In the genomic region with DNA sequence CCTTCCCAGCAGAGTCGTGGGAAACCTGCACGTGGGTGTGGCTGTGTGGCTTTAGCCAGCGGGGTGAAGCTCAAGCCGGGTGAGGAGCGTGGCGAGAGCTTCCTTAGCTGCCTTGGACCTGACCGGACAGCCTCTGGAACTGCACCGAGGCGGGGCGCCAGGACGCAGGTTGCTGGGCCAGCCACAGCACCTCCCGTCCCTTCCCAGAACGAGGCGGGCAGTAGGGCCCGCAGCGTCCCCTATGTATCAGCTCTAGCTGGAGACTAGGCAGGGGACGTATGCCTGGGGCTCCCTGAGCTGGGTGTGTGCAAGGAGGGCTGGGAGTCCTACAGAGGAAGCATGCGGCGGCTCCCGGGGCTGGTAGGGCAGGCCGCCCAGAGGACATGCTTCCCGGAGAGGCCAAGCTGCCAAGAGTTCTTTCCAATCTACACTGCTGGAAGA, we compare ENCODE assay signal across 9 mouse cellular contexts. TPM values are rescaled to one million over a fixed set of nuclear protein-coding genes. Genes with fewer than 3 reads are reported as not detected.
DNase-seq lines count a peak whose midpoint lies in the region; ATAC-seq and TF ChIP-seq lines count a peak whose summit lies in the region.
"Had no signal": no experiment of that assay in that cellular context is flagged by ENCODE, and none has a peak within 500 bp of the region (broad histone marks: within the 10 kb centered on the region; RNA-seq: fewer than 3 reads in every experiment).

No protein-coding gene starts in this region.

- no peaks in the 10 kb centered on the region for H3K9me3 ChIP-seq in hindbrain, embryonic 14.5 days (ENCODE audit: control insufficient read depth, low read length)
- H3K9me3 ChIP-seq in midbrain, embryonic 14.5 days (ENCODE audit: control insufficient read depth, low read length) = no peaks in the 10 kb centered on the region
- H3K9me3 ChIP-seq in stomach, postnatal 0 days (ENCODE audit: control insufficient read depth, low read length) = no peaks in the 10 kb centered on the region

- TF ChIP-seq POLR2A in liver, adult 2 months (IDR thresholded peaks at IDR 0.05; ENCODE audit: extremely low read depth, insufficient read depth, low read length) = no peak

- peaks cover 12% of the 10 kb centered on the region for H3K36me3 ChIP-seq in hindbrain, embryonic 14.5 days (replicated peaks; ENCODE audit: control insufficient read depth, insufficient read depth)
- no peaks in the 10 kb centered on the region for H3K36me3 ChIP-seq in liver, adult 2 months (ENCODE audit: control insufficient read depth, insufficient read depth, low read length)
- peaks cover 20% of the 10 kb centered on the region for H3K36me3 ChIP-seq in midbrain, embryonic 14.5 days (ENCODE audit: control insufficient read depth, insufficient read depth, low read length)
- H3K36me3 ChIP-seq in stomach, postnatal 0 days (ENCODE audit: control insufficient read depth, insufficient read depth, low read length) = no peaks in the 10 kb centered on the region; the same call in 1 of the 2 replicates

- TF ChIP-seq CTCF in liver, adult 2 months (IDR thresholded peaks at IDR 0.05; ENCODE audit: low read depth, low read length) = no peak
- TF ChIP-seq CTCF in stomach, postnatal 0 days (IDR thresholded peaks at IDR 0.05; ENCODE audit: low read depth) = peak; percentile 60

- peak; percentile 58 for ATAC-seq in hindbrain, embryonic 14.5 days (ENCODE audit: low FRiP score)
- ATAC-seq in midbrain, embryonic 14.5 days (ENCODE audit: low FRiP score, low TSS enrichment) = peak; percentile 44; the same call in 1 of the 2 replicates
- peak; percentile 74 for ATAC-seq in stomach, postnatal 0 days (ENCODE audit: low FRiP score, low TSS enrichment)
- no peak for ATAC-seq in CD4-positive, CD25-positive, alpha-beta regulatory T cell, adult 4 months

- no peak for TF ChIP-seq EP300 in stomach, postnatal 0 days (optimal IDR thresholded peaks at IDR 0.05)

- WGBS in hindbrain, embryonic 14.5 days = under 1% methylated on average over 22 of the region's 22 CpGs
- WGBS in liver, adult 2 months = 3% methylated on average over 22 of the region's 22 CpGs
- 0% methylated on average over 22 of the region's 22 CpGs for WGBS in midbrain, embryonic 14.5 days
- WGBS in stomach, postnatal 0 days = under 1% methylated on average over 22 of the region's 22 CpGs

- peaks cover 26% of the 10 kb centered on the region for H3K4me1 ChIP-seq in hindbrain, embryonic 14.5 days (replicated peaks; ENCODE audit: control insufficient read depth, insufficient read depth, low read length)
- H3K4me1 ChIP-seq in liver, adult 2 months (ENCODE audit: control insufficient read depth, insufficient read depth, low read length) = no peaks in the 10 kb centered on the region; the same call in 1 of the 2 replicates
- H3K4me1 ChIP-seq in midbrain, embryonic 14.5 days (ENCODE audit: control insufficient read depth, insufficient read depth, low read length) = peaks cover 30% of the 10 kb centered on the region
- peaks cover 9% of the 10 kb centered on the region for H3K4me1 ChIP-seq in stomach, postnatal 0 days (replicated peaks; ENCODE audit: control insufficient read depth, insufficient read depth)

- H3K79me2 ChIP-seq in liver, adult 2 months (ENCODE audit: control insufficient read depth, insufficient read depth, low read length) = no peaks in the 10 kb centered on the region

- peak; percentile 76 for DNase-seq in adrenal gland, adult 2 months
- peak; percentile 71 to 80 for DNase-seq in cerebellum, postnatal 25 days
- DNase-seq in gastrocnemius, postnatal 10 days = peak; percentile 77
- DNase-seq in hindbrain, embryonic 14.5 days (ENCODE audit: low spot score) = peak; percentile 52
- no peak for DNase-seq in liver, adult 2 months (ENCODE audit: extremely low read depth, low read depth, low spot score)
- peak; percentile 74 for DNase-seq in midbrain, embryonic 14.5 days
- peak; percentile 81 for DNase-seq in stomach, postnatal 0 days (ENCODE audit: low spot score)

- peaks cover 32% of the 10 kb centered on the region for H3K27me3 ChIP-seq in hindbrain, embryonic 14.5 days (ENCODE audit: control insufficient read depth, insufficient read depth, low read length)
- peaks cover 12% of the 10 kb centered on the region for H3K27me3 ChIP-seq in liver, adult 2 months (ENCODE audit: control insufficient read depth, insufficient read depth, low read length)
- peaks cover 41% of the 10 kb centered on the region; the same call in 1 of the 2 replicates for H3K27me3 ChIP-seq in midbrain, embryonic 14.5 days (ENCODE audit: control insufficient read depth, insufficient read depth, low read length)
- no peaks in the 10 kb centered on the region for H3K27me3 ChIP-seq in stomach, postnatal 0 days (ENCODE audit: control insufficient read depth, insufficient read depth, low read length)

- peak overlapping the region; percentile 98 for H3K4me2 ChIP-seq in hindbrain, embryonic 14.5 days (replicated peaks)
- H3K4me2 ChIP-seq in midbrain, embryonic 14.5 days (ENCODE audit: low read length) = peak overlapping the region; percentile 98
- H3K4me2 ChIP-seq in stomach, postnatal 0 days (replicated peaks; ENCODE audit: low read depth) = peak overlapping the region; percentile 99

- peak overlapping the region; percentile 55 for H3K27ac ChIP-seq in hindbrain, embryonic 14.5 days
- no peak overlapping the region for H3K27ac ChIP-seq in liver, adult 2 months (replicated peaks; ENCODE audit: insufficient read depth, low read depth, low read length)
- H3K27ac ChIP-seq in midbrain, embryonic 14.5 days (replicated peaks; ENCODE audit: low read depth, low read length) = peak overlapping the region; percentile 63
- peak overlapping the region; percentile 8; the same call in 1 of the 2 replicates for H3K27ac ChIP-seq in stomach, postnatal 0 days (replicated peaks)
- H3K27ac ChIP-seq: macrophage had no signal

- H3K4me3 ChIP-seq in hindbrain, embryonic 14.5 days (replicated peaks; ENCODE audit: low read length) = peak overlapping the region; percentile 72
- H3K4me3 ChIP-seq in liver, adult 2 months (ENCODE audit: insufficient read depth, low read depth, low read length) = peak overlapping the region; percentile 6; the same call in 1 of the 2 replicates
- peak overlapping the region; percentile 56 for H3K4me3 ChIP-seq in midbrain, embryonic 14.5 days (replicated peaks; ENCODE audit: low read depth, low read length)
- peak overlapping the region; percentile 51 for H3K4me3 ChIP-seq in stomach, postnatal 0 days (ENCODE audit: low read depth, low read length)

- peak overlapping the region; percentile 75 for H3K9ac ChIP-seq in hindbrain, embryonic 14.5 days
- no peak overlapping the region for H3K9ac ChIP-seq in liver, adult 2 months (ENCODE audit: low read depth, low read length)
- H3K9ac ChIP-seq in midbrain, embryonic 14.5 days (replicated peaks; ENCODE audit: low read length) = peak overlapping the region; percentile 53
- H3K9ac ChIP-seq in stomach, postnatal 0 days (ENCODE audit: low read length) = peak overlapping the region; percentile 67

RNA-seq across cellular contexts. Expression of gene Has3, which starts 1.9 kb away (rescaled TPM):
- under 1 TPM; 0.35 to 0.37 TPM for total RNA-seq in adrenal gland, adult 2 months (2021)
- polyA plus RNA-seq in adrenal gland, adult 2 months (2012; rRNA removed) = 0.50 and 0.68 TPM in 2 replicates
- total RNA-seq in gastrocnemius, postnatal 10 days (2021) = 1 to 10 TPM; 2.1 to 3.4 TPM
- polyA plus RNA-seq in hindbrain, embryonic 14.5 days (2014; fragmentation: Nextera tagmentation; extraction: Ambion mirVana) = 1.2 and 1.7 TPM in 2 replicates
- total RNA-seq in liver, adult 2 months (2014; rRNA removed) = 0.07 TPM in 1 of 2 replicates, not detected in the other
- 0.02 TPM in 2 replicates for polyA plus RNA-seq in liver, adult 2 months (2012; rRNA removed)
- 0.70 and 1.8 TPM in 2 replicates for polyA plus RNA-seq in midbrain, embryonic 14.5 days (2014; fragmentation: Nextera tagmentation; extraction: Ambion mirVana)
- polyA plus RNA-seq in stomach, postnatal 0 days (2015; fragmentation: Nextera tagmentation; extraction: Ambion mirVana) = 0.28 and 0.40 TPM in 2 replicates
- polyA plus RNA-seq in CD4-positive, CD25-positive, alpha-beta regulatory T cell, adult 4 months (2017; shearing (Covaris generic)) = under 1 TPM; 0.10 to 0.13 TPM

RNA-seq across cellular contexts. Expression of gene Utp4, which starts 21.5 kb away (rescaled TPM):
- total RNA-seq in adrenal gland, adult 2 months (2021) = 10 to 100 TPM; 40.6 to 50.1 TPM
- 17.2 and 20.5 TPM in 2 replicates for polyA plus RNA-seq in adrenal gland, adult 2 months (2012; rRNA removed)
- total RNA-seq in gastrocnemius, postnatal 10 days (2021) = 10 to 100 TPM; 18.1 to 21.7 TPM
- 39.6 and 46.6 TPM in 2 replicates for polyA plus RNA-seq in hindbrain, embryonic 14.5 days (2014; fragmentation: Nextera tagmentation; extraction: Ambion mirVana)
- 8.0 and 9.3 TPM in 2 replicates for total RNA-seq in liver, adult 2 months (2014; rRNA removed)
- 11.8 and 14.9 TPM in 2 replicates for polyA plus RNA-seq in liver, adult 2 months (2012; rRNA removed)
- polyA plus RNA-seq in midbrain, embryonic 14.5 days (2014; fragmentation: Nextera tagmentation; extraction: Ambion mirVana) = 39.8 and 44.8 TPM in 2 replicates
- 30.4 and 33.7 TPM in 2 replicates for polyA plus RNA-seq in stomach, postnatal 0 days (2015; fragmentation: Nextera tagmentation; extraction: Ambion mirVana)
- polyA plus RNA-seq in CD4-positive, CD25-positive, alpha-beta regulatory T cell, adult 4 months (2017; shearing (Covaris generic)) = 10 to 100 TPM; 53.2 to 64.3 TPM

Comparison
In these comparisons a context has a peak if more than half of its experiments do, and no peak if none do; other contexts are left out.
1. H3K4me3 ChIP-seq: peak in every context shown above with its lines; median percentile 72 in hindbrain, embryonic 14.5 days; 56 in midbrain, embryonic 14.5 days; 51 in stomach, postnatal 0 days; 6 in liver, adult 2 months.